Mouse (Mus musculus): ENCODE measurements around the gene Wwox. TPM values are rescaled to one million over a fixed set of nuclear protein-coding genes. Genes with fewer than 3 reads are reported as not detected.

Gene Wwox
- total and polyA plus RNA-seq, 3 experiments: 7.6 to 61.8 (median 12.2) TPM

- TF ChIP-seq UBTF (IDR thresholded peaks at IDR 0.05; ENCODE audit: borderline replicate concordance, insufficient read depth, low read depth, low read length): no peak
- TF ChIP-seq JUND (IDR thresholded peaks at IDR 0.05; ENCODE audit: low read depth, low read length): no peak
- TF ChIP-seq POLR2AphosphoS5 (IDR thresholded peaks at IDR 0.05; ENCODE audit: borderline replicate concordance, low read depth, low read length): no peak
- no peak for TF ChIP-seq MAZ (IDR thresholded peaks at IDR 0.05; ENCODE audit: low read depth, low read length)
- TF ChIP-seq MYC (IDR thresholded peaks at IDR 0.05; ENCODE audit: low read depth, low read length): no peak
- TF ChIP-seq TBP (IDR thresholded peaks at IDR 0.05; ENCODE audit: low read depth, low read length): no peak
- no peak for TF ChIP-seq ZKSCAN1 (IDR thresholded peaks at IDR 0.05; ENCODE audit: low read depth, low read length)
- no peak for TF ChIP-seq POLR2AphosphoS2 (IDR thresholded peaks at IDR 0.05; ENCODE audit: low read length)
- TF ChIP-seq TCF12 (IDR thresholded peaks at IDR 0.05; ENCODE audit: low read depth, low read length): no peak
- TF ChIP-seq RCOR1 (IDR thresholded peaks at IDR 0.05; ENCODE audit: low read depth, low read length): no peak
- no peak for TF ChIP-seq E2F4 (IDR thresholded peaks at IDR 0.05; ENCODE audit: borderline replicate concordance, low read depth, low read length)
- no peak for TF ChIP-seq MAFK (IDR thresholded peaks at IDR 0.05; ENCODE audit: borderline replicate concordance, low read depth, low read length)
- TF ChIP-seq SMC3 (IDR thresholded peaks at IDR 0.05; ENCODE audit: low read depth, low read length): no peak
- TF ChIP-seq GABPA (IDR thresholded peaks at IDR 0.05; ENCODE audit: low read depth, low read length): no peak
- no peak for TF ChIP-seq ETS1 (IDR thresholded peaks at IDR 0.05; ENCODE audit: low read depth, low read length)
- TF ChIP-seq BHLHE40 (IDR thresholded peaks at IDR 0.05; ENCODE audit: borderline replicate concordance, low read depth, low read length): no peak
- TF ChIP-seq NRF1 (IDR thresholded peaks at IDR 0.05; ENCODE audit: insufficient read depth, low read depth, low read length, poor library complexity, severe bottlenecking): no peak
- TF ChIP-seq MXI1 (IDR thresholded peaks at IDR 0.05; ENCODE audit: low read depth, low read length): no peak
- TF ChIP-seq HCFC1 (IDR thresholded peaks at IDR 0.05; ENCODE audit: low read depth, low read length): no peak
- TF ChIP-seq POLR2A (IDR thresholded peaks at IDR 0.05; ENCODE audit: control insufficient read depth in 1 of 2, insufficient read depth in 1 of 2, low read depth in 1 of 2, low read length in 2 of 2, poor library complexity in 1 of 2): no peak
- no peaks in the 10 kb centered on the region for H3K36me3 ChIP-seq (ENCODE audit: control insufficient read depth in 1 of 2, insufficient read depth in 2 of 2, low read length in 2 of 2)
- no peak for DNase-seq (ENCODE audit: low read depth, low spot score)
- H3K4me3 ChIP-seq (ENCODE audit: control insufficient read depth in 1 of 2, insufficient read depth in 1 of 2, low read depth in 2 of 2, low read length in 2 of 2): no peak overlapping the region
- no peaks in the 10 kb centered on the region for H3K27me3 ChIP-seq (ENCODE audit: control insufficient read depth in 1 of 2, insufficient read depth in 2 of 2, low read length in 2 of 2)
- H3K9ac ChIP-seq (ENCODE audit: control insufficient read depth, low read depth, low read length, poor library complexity, severe bottlenecking): no peak overlapping the region
- H3K9me3 ChIP-seq (replicated peaks; ENCODE audit: insufficient read depth, low read length): no peaks in the 10 kb centered on the region
- no peaks in the 10 kb centered on the region for H3K4me1 ChIP-seq (ENCODE audit: control insufficient read depth in 1 of 2, insufficient read depth in 2 of 2, low read length in 2 of 2)
- no peaks in the 10 kb centered on the region for H3K79me2 ChIP-seq (ENCODE audit: control insufficient read depth, insufficient read depth, low read length, poor library complexity)
- no peak overlapping the region for H3K27ac ChIP-seq (ENCODE audit: control insufficient read depth, low read depth, low read length)
Measured at GRCm38 (mm10) chr8:114834730-114835129, 395.3 kb downstream of the Wwox start.

- no peaks in the 10 kb centered on the region for H3K79me2 ChIP-seq (ENCODE audit: control insufficient read depth, insufficient read depth, low read length, poor library complexity)
- no peak overlapping the region for H3K27ac ChIP-seq (ENCODE audit: control insufficient read depth, low read depth, low read length)
- H3K27me3 ChIP-seq (ENCODE audit: control insufficient read depth in 1 of 2, insufficient read depth in 2 of 2, low read length in 2 of 2): no peaks in the 10 kb centered on the region
- no peaks in the 10 kb centered on the region for H3K4me1 ChIP-seq (ENCODE audit: control insufficient read depth in 1 of 2, insufficient read depth in 2 of 2, low read length in 2 of 2)
- no peaks in the 10 kb centered on the region for H3K9me3 ChIP-seq (replicated peaks; ENCODE audit: insufficient read depth, low read length)
- H3K36me3 ChIP-seq (ENCODE audit: control insufficient read depth in 1 of 2, insufficient read depth in 2 of 2, low read length in 2 of 2): no peaks in the 10 kb centered on the region
- DNase-seq (ENCODE audit: low read depth, low spot score): no peak
- H3K4me3 ChIP-seq (ENCODE audit: control insufficient read depth in 1 of 2, insufficient read depth in 1 of 2, low read depth in 2 of 2, low read length in 2 of 2): no peak overlapping the region
- H3K9ac ChIP-seq (ENCODE audit: control insufficient read depth, low read depth, low read length, poor library complexity, severe bottlenecking): no peak overlapping the region
- TF ChIP-seq ZNF384 (IDR thresholded peaks at IDR 0.05; ENCODE audit: low read depth, low read length) (no peak), CHD2 (IDR thresholded peaks at IDR 0.05; ENCODE audit: low read length) (no peak), MEF2A (IDR thresholded peaks at IDR 0.05; ENCODE audit: extremely low read depth, insufficient replicate concordance, low read depth, low read length, poor library complexity, severe bottlenecking) (no peak), CHD1 (IDR thresholded peaks at IDR 0.05; ENCODE audit: low read depth, low read length) (no peak), JUND (IDR thresholded peaks at IDR 0.05; ENCODE audit: low read depth, low read length) (no peak), SIN3A (IDR thresholded peaks at IDR 0.05; ENCODE audit: low read length) (no peak)
Measured at GRCm38 (mm10) chr8:114839998-114840397, 400.5 kb downstream of the Wwox start.
